Mouse (Mus musculus) limb, embryonic 14.5 days (tissue): Measurements from ENCODE around the gene Lekr1. TPM values are rescaled to one million over a fixed set of nuclear protein-coding genes. Genes with fewer than 3 reads are reported as not detected.
A peak's percentile ranks its signal among the peaks of the same experiment; 100 is the strongest.

ENCODE experiments used
- ATAC-seq: fragments of 200-750 bp; cut with Nextera tagmentation; 2 replicates; pipeline ENCODE4 v1.8.0; 2017; ENCODE audit warnings: low read depth, moderate number of reproducible peaks, moderate TSS enrichment; ENCODE audit not compliant: low FRiP score
- DNase-seq: peaks from one replicate; pipeline ENCODE4 v3.0.0-alpha.2; 2015; ENCODE audit warnings: low spot score
- H3K27ac ChIP-seq: fragments of 300-500 bp; sonication (generic); replicated peaks from 2 replicates; pipeline ENCODE4 v1.5.1; 2014; ENCODE audit warnings: low read depth, mild to moderate bottlenecking, low read length, moderate library complexity, mixed read lengths
- H3K27me3 ChIP-seq: fragments of 300-500 bp; sonication (generic); 2 replicates; pipeline ENCODE4 v1.6.1; 2014; ENCODE audit warnings: low read length, mixed read lengths; ENCODE audit not compliant: control insufficient read depth, insufficient read depth
- H3K36me3 ChIP-seq: fragments of 300-500 bp; sonication (generic); 2 replicates; pipeline ENCODE4 v1.6.1; 2014; ENCODE audit warnings: mild to moderate bottlenecking, low read length, moderate library complexity, mixed read lengths; ENCODE audit not compliant: control insufficient read depth, insufficient read depth
- H3K4me1 ChIP-seq: fragments of 300-500 bp; sonication (generic); 2 replicates; pipeline ENCODE4 v1.6.1; 2014; ENCODE audit warnings: antibody characterized with exemption, low read length, mixed read lengths; ENCODE audit not compliant: control insufficient read depth, insufficient read depth
- H3K4me2 ChIP-seq: fragments of 300-500 bp; sonication (generic); replicated peaks from 2 replicates; pipeline ENCODE4 v1.6.1; 2014; ENCODE audit warnings: low read depth, mild to moderate bottlenecking, low read length, moderate library complexity; ENCODE audit not compliant: severe bottlenecking
- H3K4me3 ChIP-seq: fragments of 300-500 bp; sonication (generic); replicated peaks from 2 replicates; pipeline ENCODE4 v1.5.1; 2014; ENCODE audit warnings: low read length
- H3K9ac ChIP-seq: fragments of 300-500 bp; sonication (generic); 2 replicates; pipeline ENCODE4 v1.6.1; 2014; ENCODE audit warnings: mild to moderate bottlenecking, low read depth, low read length, moderate library complexity; ENCODE audit not compliant: severe bottlenecking
- H3K9me3 ChIP-seq: fragments of 300-500 bp; sonication (generic); 2 replicates; pipeline ENCODE4 v1.6.1; 2016; ENCODE audit warnings: low read length; ENCODE audit not compliant: control insufficient read depth
- POLR2A ChIP-seq: fragments of 200-500 bp; IDR thresholded peaks from 2 replicates; pipeline ENCODE4 v1.8.0; 2012; ENCODE audit warnings: inconsistent platforms, mild to moderate bottlenecking, moderate library complexity, borderline replicate concordance; ENCODE audit not compliant: insufficient read depth, insufficient read length; ENCODE audit errors: extremely low read depth
- WGBS: fragments of 180-500 bp; shearing (Covaris S2); extraction: QIAGEN DNeasy Blood & Tissue Kit; methylation state at CpG from one replicate; pipeline ENCODE4 v1.1.7; 2014; 5-methylcytosine and 5-hydroxymethylcytosine counted together
- polyA plus RNA-seq, 2 experiments: library from polyadenylated mRNA; depleted of rRNA in 1 of 2; stranded (reverse) in 1 of 2; unstranded in 1 of 2; fragments of >200 nt; fragmentation: Nextera tagmentation in 1 of 2; extraction: Ambion mirVana in 1 of 2; gene quantifications; 2 replicates each; pipeline versions ENCODE4 v1.2.1 to v1.2.3; 2012 to 2014

The Lekr1 gene
- polyA plus RNA-seq, 2 experiments, result 5.2 to 6.9 TPM

GRCm38 (mm10) chr3:65859750-65860149, 193.7 kb downstream of the Lekr1 start:
- no peaks in the 10 kb centered on the region for H3K9me3 ChIP-seq
- H3K4me3 ChIP-seq, result no peak overlapping the region
- TF ChIP-seq POLR2A, result no peak
- no peak for ATAC-seq
- no peak overlapping the region for H3K4me2 ChIP-seq
- H3K4me1 ChIP-seq, result peaks cover 7% of the 10 kb centered on the region
- no peak overlapping the region for H3K9ac ChIP-seq
- no peak for DNase-seq
- no peaks in the 10 kb centered on the region for H3K27me3 ChIP-seq
- 90% methylated on average over 6 of the region's 6 CpGs for WGBS
- H3K36me3 ChIP-seq, result no peaks in the 10 kb centered on the region
- H3K27ac ChIP-seq, result no peak overlapping the region

- no peaks in the 10 kb centered on the region for H3K27me3 ChIP-seq
- no peaks in the 10 kb centered on the region for H3K9me3 ChIP-seq
- no peak overlapping the region for H3K9ac ChIP-seq
- H3K4me1 ChIP-seq, result peaks cover 7% of the 10 kb centered on the region
- no peak overlapping the region for H3K4me2 ChIP-seq
- no peak for DNase-seq
- 46% methylated on average over 4 of the region's 4 CpGs for WGBS
- ATAC-seq, result no peak
- H3K4me3 ChIP-seq, result no peak overlapping the region
- TF ChIP-seq POLR2A, result no peak
- no peak overlapping the region for H3K27ac ChIP-seq
- no peaks in the 10 kb centered on the region for H3K36me3 ChIP-seq
Observed at GRCm38 (mm10) chr3:65860903-65861302, 194.9 kb downstream of the Lekr1 start.

DNA sequence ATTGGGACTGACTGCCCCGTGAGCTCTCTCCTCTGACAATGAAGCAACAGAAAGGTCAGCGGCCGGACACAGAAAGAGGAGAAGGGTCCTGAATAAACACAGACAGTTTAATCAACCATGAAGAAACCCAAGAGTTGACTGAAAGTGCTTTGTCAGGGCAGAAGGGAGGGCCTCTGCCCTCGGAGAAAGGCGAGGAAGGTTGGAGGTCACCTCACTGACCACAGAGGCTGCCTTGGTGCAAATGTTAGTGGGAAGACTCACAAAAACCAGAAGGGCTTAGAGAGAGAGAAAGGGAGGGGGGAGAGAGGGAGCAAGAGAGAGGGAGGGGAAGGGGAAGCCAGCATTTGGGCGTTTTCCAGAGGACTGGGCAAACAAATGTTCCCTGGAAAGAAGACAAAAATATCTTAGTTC, 195.4 kb downstream of the Lekr1 start:
- no peak overlapping the region for H3K4me3 ChIP-seq
- DNase-seq (peak; percentile 60), ATAC-seq (no peak)
- no peaks in the 10 kb centered on the region for H3K27me3 ChIP-seq
- H3K27ac ChIP-seq, result no peak overlapping the region
- TF ChIP-seq POLR2A, result no peak
- WGBS, result 27% methylated on average over 6 of the region's 6 CpGs
- no peaks in the 10 kb centered on the region for H3K9me3 ChIP-seq
- H3K4me1 ChIP-seq, result peaks cover 7% of the 10 kb centered on the region
- no peak overlapping the region for H3K9ac ChIP-seq
- no peaks in the 10 kb centered on the region for H3K36me3 ChIP-seq
- H3K4me2 ChIP-seq, result no peak overlapping the region

DNA sequence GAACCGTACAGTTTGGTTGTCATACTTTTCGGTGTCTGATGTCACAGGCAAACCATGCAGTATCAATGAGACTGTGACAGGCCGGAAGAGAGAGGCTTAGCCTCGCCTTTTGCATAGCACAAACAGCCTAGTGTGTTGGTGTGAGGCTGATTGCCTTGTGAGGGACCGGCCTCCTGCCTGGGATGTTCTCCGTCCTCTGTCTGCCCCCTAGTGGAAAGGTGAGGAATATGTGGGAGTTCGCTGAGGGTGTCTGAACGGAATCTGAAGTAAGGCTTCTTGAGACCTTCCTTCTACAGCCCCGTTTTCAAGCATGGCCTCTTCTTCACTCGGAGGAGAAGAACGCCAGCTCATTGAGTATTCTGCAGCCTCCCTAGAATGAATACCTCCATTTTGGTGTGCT, 197.3 kb downstream of the Lekr1 start:
- 3% methylated on average over 11 of the region's 11 CpGs for WGBS
- no peak overlapping the region for H3K9ac ChIP-seq
- peak; percentile 85 for ATAC-seq

GRCm38 (mm10) chr3:65863762-65864377, 197.8 kb downstream of the Lekr1 start:
- Histone ChIP-seq H3K27ac (no peak overlapping the region), H3K4me3 (no peak overlapping the region), H3K9me3 (no peaks in the 10 kb centered on the region), H3K4me2 (no peak overlapping the region), H3K9ac (no peak overlapping the region), H3K4me1 (peaks cover 2% of the 10 kb centered on the region), H3K36me3 (no peaks in the 10 kb centered on the region), H3K27me3 (no peaks in the 10 kb centered on the region)
- ATAC-seq, result 0 out of 2 replicates have a peak, but pooled peaks have one; percentile 16
- WGBS, result 61% methylated on average over 16 of the region's 16 CpGs
- no peak for DNase-seq
- no peak for TF ChIP-seq POLR2A

More for the DNA sequence above, 197.3 kb downstream of the Lekr1 start:
- Histone ChIP-seq H3K36me3 (no peaks in the 10 kb centered on the region), H3K27ac (no peak overlapping the region), H3K9me3 (no peaks in the 10 kb centered on the region), H3K4me1 (peaks cover 7% of the 10 kb centered on the region), H3K27me3 (no peaks in the 10 kb centered on the region), H3K4me3 (no peak overlapping the region), H3K4me2 (no peak overlapping the region)
- DNase-seq, result peak; percentile 82
- TF ChIP-seq POLR2A, result no peak
